Mouse (Mus musculus) small intestine, adult 2 months (tissue): ENCODE measurements around the gene Tlx2. TPM values are rescaled to one million over a fixed set of nuclear protein-coding genes. Genes with fewer than 3 reads are reported as not detected.

Experiments used
- H3K27ac ChIP-seq: fragments of 200-500 bp; 2 replicates; pipeline ENCODE4 v1.5.1; 2012; ENCODE audit warnings: low read depth, low read length, control low read depth, inconsistent platforms; ENCODE audit not compliant: insufficient read depth
- H3K27me3 ChIP-seq: fragments of 200-500 bp; 2 replicates; pipeline ENCODE4 v1.6.1; 2012; ENCODE audit warnings: mild to moderate bottlenecking, moderate library complexity, low read length, inconsistent platforms; ENCODE audit not compliant: control insufficient read depth, insufficient read depth
- H3K36me3 ChIP-seq: fragments of 200-500 bp; 2 replicates; pipeline ENCODE4 v1.6.1; 2012; ENCODE audit warnings: mild to moderate bottlenecking, low read length, control low read depth, inconsistent platforms; ENCODE audit not compliant: control insufficient read depth, insufficient read depth
- H3K4me1 ChIP-seq: fragments of 200-500 bp; 2 replicates; pipeline ENCODE4 v1.6.1; 2012; ENCODE audit warnings: low read length, inconsistent platforms, mixed read lengths; ENCODE audit not compliant: control insufficient read depth, insufficient read depth, insufficient read length
- H3K4me3 ChIP-seq: fragments of 200-500 bp; 2 replicates; pipeline ENCODE4 v1.5.1; 2012; ENCODE audit warnings: low read depth, mild to moderate bottlenecking, control low read depth, inconsistent platforms, low read length, moderate library complexity
- CTCF ChIP-seq: fragments of 200-500 bp; IDR thresholded peaks from 2 replicates; pipeline ENCODE4 v1.5.1; 2012; ENCODE audit warnings: low read depth, mild to moderate bottlenecking, control low read depth, inconsistent platforms, low read length, moderate library complexity, mixed read lengths; ENCODE audit not compliant: insufficient replicate concordance, insufficient read length; ENCODE audit errors: extremely low read depth
- POLR2A ChIP-seq: fragments of 200-500 bp; IDR thresholded peaks from 2 replicates; pipeline ENCODE4 v1.6.1; 2012; ENCODE audit warnings: low read depth, mild to moderate bottlenecking, control low read depth, inconsistent platforms, low read length, moderate library complexity
- WGBS: fragments of 180-500 bp; shearing (Covaris S2); methylation state at CpG from one replicate; pipeline ENCODE4 v1.1.7; 2018; 5-methylcytosine and 5-hydroxymethylcytosine counted together
- polyA plus RNA-seq: library from polyadenylated mRNA; depleted of rRNA; stranded (reverse); fragments of >200 nt; gene quantifications from 2 replicates; pipeline ENCODE4 v1.2.3, GENCODE M21; 2012; rRNA removed

The Tlx2 gene
- polyA plus RNA-seq, 1 experiment: 4.9 TPM

DNA sequence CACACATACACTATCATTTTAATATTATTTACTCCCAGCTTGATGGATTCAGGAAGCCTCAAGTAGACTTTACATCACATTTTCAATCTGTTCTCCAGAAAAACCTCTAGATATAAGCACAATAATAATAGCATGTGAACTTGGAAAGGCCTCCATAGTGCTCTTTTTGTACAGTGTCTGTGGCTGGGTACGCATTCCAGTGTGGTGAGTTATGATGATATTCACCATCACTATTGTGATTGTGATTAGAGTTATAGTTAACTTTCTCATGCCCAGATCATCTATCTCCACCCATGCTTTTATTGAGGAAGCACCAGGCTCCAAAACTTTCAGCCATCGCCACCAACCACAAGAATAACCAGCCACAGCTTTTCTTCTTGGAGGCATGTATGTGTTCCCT, 46.3 kb downstream of the Tlx2 start:
- Histone ChIP-seq H3K27ac (no peak overlapping the region), H3K27me3 (no peaks in the 10 kb centered on the region), H3K4me3 (no peak overlapping the region), H3K4me1 (no peaks in the 10 kb centered on the region), H3K36me3 (no peaks in the 10 kb centered on the region)
- WGBS: 88% methylated on average over 2 of the region's 2 CpGs
- TF ChIP-seq CTCF: no peak
- TF ChIP-seq POLR2A: no peak

DNA sequence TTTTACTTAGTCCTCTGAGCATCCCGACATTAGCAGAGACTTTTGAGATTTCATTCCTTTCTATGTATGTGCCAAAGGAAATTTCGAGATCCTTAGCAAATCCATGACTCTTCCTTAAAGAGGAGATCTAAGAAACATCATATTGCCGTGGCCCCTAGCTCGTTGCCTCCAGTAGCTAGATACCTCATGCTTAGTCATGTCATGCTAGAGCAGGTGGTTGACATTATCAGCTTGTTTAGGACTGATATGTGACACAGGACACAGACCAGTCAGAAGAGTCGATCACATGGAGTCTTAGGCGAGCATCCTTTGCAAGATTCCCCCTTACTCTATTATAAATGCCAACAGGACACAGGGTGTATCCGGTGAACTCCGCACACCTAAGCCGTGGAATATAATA, 47.1 kb downstream of the Tlx2 start:
- TF ChIP-seq CTCF (no peak), POLR2A (no peak)
- WGBS: 84% methylated on average over 9 of the region's 9 CpGs
- Histone ChIP-seq H3K27me3 (no peaks in the 10 kb centered on the region), H3K4me3 (no peak overlapping the region), H3K27ac (no peak overlapping the region), H3K4me1 (no peaks in the 10 kb centered on the region), H3K36me3 (no peaks in the 10 kb centered on the region)

DNA sequence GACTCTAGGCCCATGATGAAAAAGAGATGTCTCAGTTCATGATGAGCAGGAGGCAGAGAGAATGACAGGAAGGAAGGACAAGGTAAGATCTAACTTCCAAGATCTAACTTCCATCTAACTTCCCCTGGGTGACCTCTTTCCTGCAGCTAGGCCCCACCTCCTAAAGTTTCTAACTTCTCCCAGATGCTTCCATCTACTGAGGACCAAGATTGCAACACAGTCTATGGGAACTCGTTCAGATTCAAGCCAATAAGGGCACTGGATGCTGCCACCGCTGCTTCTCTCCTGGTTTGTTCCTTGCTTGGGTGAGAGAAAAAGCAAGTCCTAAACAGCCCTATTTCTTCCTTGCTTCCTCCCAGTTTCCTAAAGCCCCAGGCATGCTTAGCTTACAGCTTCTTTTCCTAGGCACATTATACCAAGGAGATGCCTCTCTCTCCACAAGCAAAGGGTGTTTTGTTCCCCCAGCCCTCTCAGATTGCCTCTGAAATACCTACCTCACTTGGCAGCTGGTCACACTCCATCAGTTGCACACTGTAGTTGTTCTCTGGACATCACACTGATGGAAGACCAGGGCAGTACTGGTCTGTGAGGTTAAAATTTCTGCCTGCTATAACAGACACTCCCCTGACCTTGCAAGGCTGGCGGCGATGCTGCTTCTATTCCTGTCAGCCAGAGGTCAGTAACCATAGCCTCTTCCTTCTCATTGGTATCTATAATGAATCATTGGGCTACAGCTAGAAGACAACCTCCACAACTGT, 49.1 kb downstream of the Tlx2 start:
- Histone ChIP-seq H3K4me1 (peaks cover 11% of the 10 kb centered on the region; the same call in 1 of the 2 replicates), H3K4me3 (no peak overlapping the region), H3K36me3 (no peaks in the 10 kb centered on the region), H3K27ac (no peak overlapping the region), H3K27me3 (no peaks in the 10 kb centered on the region)
- 84% methylated on average over 4 of the region's 4 CpGs for WGBS
- TF ChIP-seq CTCF (no peak), POLR2A (no peak)

DNA sequence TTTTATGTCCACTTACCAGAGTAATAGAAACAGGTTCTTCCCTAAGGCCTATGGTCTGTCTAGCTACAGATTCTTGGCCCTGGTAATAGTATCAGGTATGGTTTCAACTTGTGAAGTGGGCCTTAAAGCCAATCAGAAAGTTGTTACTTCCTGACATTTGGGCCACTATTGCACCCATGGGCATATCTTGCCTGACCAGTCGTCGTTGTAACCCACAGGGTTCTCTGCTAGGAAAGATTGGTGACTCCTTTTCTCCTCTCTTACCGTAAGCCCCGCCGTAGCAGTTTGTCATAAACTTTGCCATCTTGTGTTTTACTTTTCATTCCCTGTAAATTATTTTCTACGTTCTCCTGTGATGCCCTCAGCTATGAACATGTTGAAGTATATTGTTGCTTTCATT, 50.0 kb downstream of the Tlx2 start:
- Histone ChIP-seq H3K4me3 (no peak overlapping the region), H3K27me3 (no peaks in the 10 kb centered on the region), H3K4me1 (peaks cover 13% of the 10 kb centered on the region; the same call in 1 of the 2 replicates), H3K36me3 (no peaks in the 10 kb centered on the region), H3K27ac (no peak overlapping the region)
- WGBS: 87% methylated on average over 6 of the region's 6 CpGs
- no peak for TF ChIP-seq CTCF
- TF ChIP-seq POLR2A: no peak

DNA sequence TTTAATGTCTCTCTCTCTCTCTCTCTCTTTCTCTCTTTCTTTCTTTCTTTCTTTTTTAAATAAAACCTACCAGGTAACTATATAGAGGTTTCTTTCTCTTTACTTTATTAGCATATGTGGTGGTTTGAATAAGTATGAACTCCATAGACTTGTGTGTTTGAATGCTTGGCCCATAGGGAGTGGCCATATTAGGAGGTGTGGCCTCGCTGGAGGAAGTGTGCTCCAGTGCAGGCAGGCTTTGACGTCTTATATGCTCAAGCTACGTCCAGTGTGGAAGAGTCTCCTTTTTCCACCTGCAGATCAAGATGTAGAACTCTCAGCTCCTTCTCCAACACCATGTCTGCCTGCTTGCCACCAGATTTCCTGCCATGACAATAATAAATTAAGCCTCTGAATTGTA, 51.0 kb downstream of the Tlx2 start:
- 82% methylated on average over 3 of the region's 3 CpGs for WGBS
- no peak overlapping the region for H3K27ac ChIP-seq

More for the DNA sequence above, 51.0 kb downstream of the Tlx2 start:
- no peak for TF ChIP-seq POLR2A
- TF ChIP-seq CTCF: no peak
- H3K36me3 ChIP-seq: no peaks in the 10 kb centered on the region
- no peak overlapping the region for H3K4me3 ChIP-seq
- no peaks in the 10 kb centered on the region for H3K27me3 ChIP-seq
- peaks cover 16% of the 10 kb centered on the region; the same call in 1 of the 2 replicates for H3K4me1 ChIP-seq

Other genes with a start within 250 kb of the Tlx2 start
- 0.29 and 0.34 TPM in 2 replicates for gene Sema4f, start 130.5 kb downstream of the Tlx2 start, polyA plus RNA-seq
- gene M1ap, start 123.4 kb downstream of the Tlx2 start, polyA plus RNA-seq: 0.06 and 1.3 TPM in 2 replicates
- 2.2 and 6.1 TPM in 2 replicates for gene Dok1, start 36.8 kb downstream of the Tlx2 start, polyA plus RNA-seq
- gene Loxl3, start 36.1 kb downstream of the Tlx2 start, polyA plus RNA-seq: 1.4 and 2.5 TPM in 2 replicates
- 392 and 694 TPM in 2 replicates for gene Aup1, start 15.8 kb downstream of the Tlx2 start, polyA plus RNA-seq
- gene Htra2, start 15.0 kb downstream of the Tlx2 start, polyA plus RNA-seq: 15.0 and 24.3 TPM in 2 replicates
- gene Dqx1, start 12.4 kb downstream of the Tlx2 start, polyA plus RNA-seq: 22.1 and 48.6 TPM in 2 replicates
- gene Pcgf1, start 7.6 kb upstream of the Tlx2 start, polyA plus RNA-seq: 6.4 and 9.9 TPM in 2 replicates
- 0.42 and 0.91 TPM in 2 replicates for gene Lbx2, start 16.1 kb upstream of the Tlx2 start, polyA plus RNA-seq
- 4.9 and 7.5 TPM in 2 replicates for gene Ccdc142, start 31.3 kb upstream of the Tlx2 start, polyA plus RNA-seq
- 3.2 and 4.2 TPM in 2 replicates for gene Gm42688, start 31.3 kb upstream of the Tlx2 start, polyA plus RNA-seq
- gene Mrpl53, start 38.7 kb upstream of the Tlx2 start, polyA plus RNA-seq: 73.8 and 82.0 TPM in 2 replicates
- 34.2 and 45.6 TPM in 2 replicates for gene Mogs, start 45.2 kb upstream of the Tlx2 start, polyA plus RNA-seq
- 91.6 and 183 TPM in 2 replicates for gene Wbp1, start 51.3 kb upstream of the Tlx2 start, polyA plus RNA-seq
- 30.3 and 70.3 TPM in 2 replicates for gene Ino80b, start 55.1 kb upstream of the Tlx2 start, polyA plus RNA-seq
- gene Rtkn, start 65.2 kb upstream of the Tlx2 start, polyA plus RNA-seq: 47.3 and 179 TPM in 2 replicates
- 0.90 and 1.3 TPM in 2 replicates for gene Wdr54, start 86.1 kb upstream of the Tlx2 start, polyA plus RNA-seq
- 0.09 TPM in 1 of 2 replicates, not detected in the other for gene 1700003E16Rik, start 86.1 kb upstream of the Tlx2 start, polyA plus RNA-seq
- 77.1 and 168 TPM in 2 replicates for gene Dctn1, start 95.6 kb upstream of the Tlx2 start, polyA plus RNA-seq
- gene Slc4a5, start 149.5 kb upstream of the Tlx2 start, polyA plus RNA-seq: 10.0 and 11.4 TPM in 2 replicates